Mouse (Mus musculus) stomach, postnatal 0 days (tissue): ENCODE results near the gene Kpna2. TPM values are rescaled to one million over a fixed set of nuclear protein-coding genes. Genes with fewer than 3 reads are reported as not detected.
"Not testable (repeated sequence)": the region's sequence is repeated elsewhere in the genome, so short reads cannot be mapped to it uniquely, and the experiment has no call there.

Experiments
- ATAC-seq: fragments of 200-750 bp; cut with Nextera tagmentation; 2 replicates; pipeline ENCODE4 v1.8.0; 2017; ENCODE audit not compliant: low FRiP score, low TSS enrichment
- DNase-seq: peaks from one replicate; pipeline ENCODE4 v3.0.0-alpha.2; 2016; ENCODE audit warnings: low spot score
- H3K27ac ChIP-seq: fragments of 300-500 bp; sonication (generic); replicated peaks from 2 replicates; pipeline ENCODE4 v1.5.1; 2014; ENCODE audit warnings: mild to moderate bottlenecking, control low read depth
- H3K27me3 ChIP-seq: fragments of 300-500 bp; sonication (generic); 2 replicates; pipeline ENCODE4 v1.6.1; 2014; ENCODE audit warnings: low read length; ENCODE audit not compliant: control insufficient read depth, insufficient read depth
- H3K36me3 ChIP-seq: fragments of 300-500 bp; sonication (generic); 2 replicates; pipeline ENCODE4 v1.6.1; 2014; ENCODE audit warnings: low read length, mixed read lengths; ENCODE audit not compliant: control insufficient read depth, insufficient read depth
- H3K4me1 ChIP-seq: fragments of 300-500 bp; sonication (generic); replicated peaks from 2 replicates; pipeline ENCODE4 v1.6.1; 2014; ENCODE audit warnings: antibody characterized with exemption; ENCODE audit not compliant: control insufficient read depth, insufficient read depth
- H3K4me2 ChIP-seq: fragments of 300-500 bp; sonication (generic); replicated peaks from 2 replicates; pipeline ENCODE4 v1.6.1; 2014; ENCODE audit warnings: low read depth, mild to moderate bottlenecking, control low read depth, moderate library complexity
- H3K4me3 ChIP-seq: fragments of 300-500 bp; sonication (generic); 2 replicates; pipeline ENCODE4 v1.5.1; 2014; ENCODE audit warnings: low read depth, low read length, control low read depth
- H3K9ac ChIP-seq: fragments of 300-500 bp; sonication (generic); 2 replicates; pipeline ENCODE4 v1.6.1; 2014; ENCODE audit warnings: mild to moderate bottlenecking, low read length, control low read depth, mixed read lengths
- H3K9me3 ChIP-seq: fragments of 300-500 bp; sonication (generic); 2 replicates; pipeline ENCODE4 v1.6.1; 2016; ENCODE audit warnings: low read length; ENCODE audit not compliant: control insufficient read depth
- CTCF ChIP-seq: IDR thresholded peaks from 2 replicates; pipeline ENCODE4 v1.5.1; 2016; ENCODE audit warnings: antibody characterized with exemption, low read depth, mild to moderate bottlenecking, moderate library complexity
- EP300 ChIP-seq: optimal IDR thresholded peaks from 2 replicates; pipeline ENCODE3; 2016; ENCODE audit warnings: antibody characterized with exemption
- WGBS: fragments of 180-500 bp; shearing (Covaris S2); extraction: QIAGEN DNeasy Blood & Tissue Kit; methylation state at CpG from one replicate; pipeline ENCODE4 v1.1.7; 2014; 5-methylcytosine and 5-hydroxymethylcytosine counted together
- polyA plus RNA-seq: library from polyadenylated mRNA; unstranded; fragments of >200 nt; fragmentation: Nextera tagmentation; extraction: Ambion mirVana; gene quantifications from 2 replicates; pipeline ENCODE4 v1.2.1, GENCODE M21; 2015

Kpna2 gene
- polyA plus RNA-seq, 1 experiment from 2014 or later = 158 TPM

DNA sequence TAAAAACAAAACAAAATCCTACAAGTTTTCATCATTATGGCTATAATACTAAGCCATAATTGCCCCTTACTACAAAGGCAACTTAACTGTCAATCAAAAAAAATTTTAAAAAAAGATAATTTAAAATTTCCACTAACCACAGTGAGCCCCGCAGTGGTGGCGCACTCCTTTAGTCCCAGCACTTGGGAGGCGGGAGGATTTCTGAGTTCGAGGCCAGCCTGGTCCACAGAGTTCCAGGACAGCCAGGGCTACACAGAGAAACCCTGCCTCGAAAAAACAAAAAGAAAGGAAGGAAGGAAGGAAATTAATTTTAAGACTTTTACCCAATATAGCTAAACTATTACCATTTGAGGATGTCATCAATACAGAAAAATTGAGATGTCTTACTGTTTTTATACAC, 1.4 kb downstream of the Kpna2 start:
- Histone ChIP-seq H3K36me3 (0 out of 2 replicates have a peak, but pooled peaks cover 2% of the 10 kb centered on the region), H3K27ac (peak overlapping the region; percentile 91; the same call in 1 of the 2 replicates), H3K27me3 (no peaks in the 10 kb centered on the region), H3K4me3 (peak overlapping the region; percentile 85), H3K9me3 (no peaks in the 10 kb centered on the region), H3K9ac (peak overlapping the region; percentile 85), H3K4me1 (no peaks in the 10 kb centered on the region), H3K4me2 (peak overlapping the region; percentile 76)
- TF ChIP-seq EP300 (no peak), CTCF (no peak)
- WGBS = 22% methylated on average over 5 of the region's 5 CpGs
- ATAC-seq (no peak), DNase-seq (no peak)

DNA sequence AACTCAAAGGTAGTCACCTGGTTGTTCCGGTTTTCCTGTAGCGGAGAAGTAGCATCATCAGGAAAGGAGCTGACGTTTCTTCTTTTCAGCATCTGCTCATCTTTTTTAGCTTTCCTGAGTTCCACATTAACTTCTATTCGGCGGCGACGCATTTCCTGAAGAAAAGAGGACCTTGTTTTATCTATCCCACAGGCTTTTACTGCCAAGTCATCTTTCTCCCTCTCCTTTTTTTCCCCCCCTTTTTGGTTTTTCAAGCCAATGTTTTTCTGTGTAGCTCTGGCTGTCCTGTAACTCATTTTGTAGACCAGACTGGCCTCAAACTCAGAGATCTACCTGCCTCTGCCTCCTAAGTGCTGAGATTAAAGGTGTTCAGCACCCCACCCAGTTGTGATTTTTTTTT, 2.8 kb downstream of the Kpna2 start:
- not testable (repeated sequence) for H3K36me3 ChIP-seq, H3K4me2 ChIP-seq, H3K9ac ChIP-seq, ATAC-seq, H3K27ac ChIP-seq, H3K27me3 ChIP-seq, DNase-seq, H3K4me3 ChIP-seq, H3K4me1 ChIP-seq, H3K9me3 ChIP-seq
- 89% methylated on average over 7 of the region's 7 CpGs for WGBS

DNA sequence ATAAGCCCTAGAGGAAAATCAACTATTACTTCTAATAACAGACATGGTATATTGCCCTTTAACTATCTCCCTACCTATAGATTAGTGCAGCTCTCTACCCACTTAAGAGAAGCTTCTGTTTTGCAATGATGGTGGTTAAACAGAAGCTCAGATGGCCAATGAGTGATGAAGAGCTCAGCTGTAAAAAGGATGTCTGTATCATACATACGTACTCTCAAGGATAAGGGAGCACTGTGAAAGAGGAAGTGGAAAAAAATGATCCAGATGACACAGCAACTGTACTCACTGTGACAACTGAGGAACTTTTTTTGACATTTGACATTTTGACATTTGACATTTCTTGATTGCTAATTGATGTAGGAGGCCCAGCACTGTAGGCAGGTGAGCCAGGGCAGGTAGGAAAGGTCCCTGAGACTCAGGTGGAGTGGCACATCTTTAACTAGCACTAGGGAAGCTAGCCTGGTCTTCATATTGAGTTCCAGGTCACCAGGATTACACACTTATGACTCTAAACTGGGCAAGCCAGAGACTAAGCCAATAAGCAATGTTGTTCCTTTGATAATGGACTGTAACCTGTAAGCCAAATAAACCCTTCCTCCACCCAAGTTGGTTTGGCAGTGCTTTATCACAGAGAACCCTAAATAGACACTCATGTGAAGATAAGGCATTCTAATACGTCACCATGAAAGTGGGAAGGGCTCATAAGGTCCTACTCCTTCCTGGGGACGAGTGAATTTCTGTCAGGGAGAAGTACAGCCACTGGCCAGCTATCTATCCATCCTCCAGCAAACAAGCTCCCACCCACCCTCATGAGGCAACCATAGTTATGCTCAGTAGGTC, 4.9 kb downstream of the Kpna2 start:
- WGBS = 58% methylated on average over 3 of the region's 3 CpGs
- peaks cover 9% of the 10 kb centered on the region; the same call in 1 of the 2 replicates for H3K36me3 ChIP-seq
- no peaks in the 10 kb centered on the region for H3K9me3 ChIP-seq

DNA sequence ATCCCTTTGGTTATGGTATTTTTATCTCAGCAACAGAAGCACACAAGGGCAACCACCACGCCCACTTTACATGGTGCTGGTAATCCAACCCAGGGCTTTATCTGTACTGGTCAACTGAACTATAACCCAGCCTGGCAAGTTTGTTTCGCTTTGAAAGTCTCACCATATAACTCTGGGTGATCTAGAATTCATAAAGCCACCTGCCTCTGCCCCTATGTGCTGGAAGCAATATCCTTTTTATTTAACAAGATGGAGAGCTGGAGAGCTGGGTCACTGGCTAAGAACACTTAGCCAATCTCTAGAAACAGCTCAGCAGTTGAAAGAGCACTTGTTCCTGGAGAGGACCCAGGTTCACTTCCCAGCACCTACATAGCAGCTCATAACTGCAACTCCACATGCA, 12.0 kb downstream of the Kpna2 start:
- no peak for ATAC-seq
- WGBS = 83% methylated on average over 2 of the region's 2 CpGs
- H3K9me3 ChIP-seq = no peaks in the 10 kb centered on the region
- H3K27me3 ChIP-seq = no peaks in the 10 kb centered on the region
- H3K9ac ChIP-seq = no peak overlapping the region
- no peak for DNase-seq
- H3K4me3 ChIP-seq = no peak overlapping the region
- TF ChIP-seq CTCF = no peak
- no peak for TF ChIP-seq EP300
- no peak overlapping the region for H3K27ac ChIP-seq
- H3K4me2 ChIP-seq = no peak overlapping the region
- H3K36me3 ChIP-seq = peaks cover 11% of the 10 kb centered on the region; the same call in 1 of the 2 replicates
- no peaks in the 10 kb centered on the region for H3K4me1 ChIP-seq

More for the DNA sequence above, 4.9 kb downstream of the Kpna2 start:
- peak; percentile 36 for ATAC-seq
- Histone ChIP-seq H3K27me3 (no peaks in the 10 kb centered on the region), H3K4me3 (no peak overlapping the region), H3K4me2 (no peak overlapping the region), H3K27ac (no peak overlapping the region; the same call in 1 of the 2 replicates), H3K4me1 (no peaks in the 10 kb centered on the region), H3K9ac (no peak overlapping the region)
- DNase-seq = no peak
- TF ChIP-seq EP300 (no peak), CTCF (no peak)

DNA sequence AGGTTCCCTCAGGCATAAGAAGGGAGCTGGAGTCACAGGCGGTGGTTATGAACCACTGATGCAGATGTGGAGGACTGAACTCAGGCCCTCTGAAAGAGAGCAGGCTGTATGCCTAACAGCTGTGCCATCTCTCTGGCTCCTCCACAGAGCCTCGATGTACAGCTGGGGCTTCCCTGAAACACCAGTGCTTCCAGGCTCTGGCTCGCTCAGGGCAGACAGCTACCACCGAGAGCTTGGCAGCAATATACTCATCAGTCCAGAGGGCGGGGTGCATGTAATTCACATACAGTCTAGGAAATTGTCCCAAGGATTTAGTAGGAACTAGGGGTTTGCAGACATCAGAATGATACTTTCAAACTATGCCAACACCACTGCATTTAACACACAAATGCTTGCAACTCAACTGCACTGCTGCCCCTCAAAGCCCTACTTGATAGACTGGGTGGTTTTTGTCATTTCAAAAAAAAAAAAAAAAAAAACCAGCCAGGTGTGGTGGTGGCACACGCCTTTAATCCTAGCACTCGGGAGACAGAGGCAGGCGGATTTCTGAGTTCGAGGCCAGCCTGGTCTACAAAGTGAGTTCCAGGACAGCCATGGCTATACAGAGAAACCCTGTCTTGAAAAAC, 13.2 kb downstream of the Kpna2 start:
- not testable (repeated sequence) for ATAC-seq, H3K27me3 ChIP-seq
- 69% methylated on average over 8 of the region's 9 CpGs for WGBS

DNA sequence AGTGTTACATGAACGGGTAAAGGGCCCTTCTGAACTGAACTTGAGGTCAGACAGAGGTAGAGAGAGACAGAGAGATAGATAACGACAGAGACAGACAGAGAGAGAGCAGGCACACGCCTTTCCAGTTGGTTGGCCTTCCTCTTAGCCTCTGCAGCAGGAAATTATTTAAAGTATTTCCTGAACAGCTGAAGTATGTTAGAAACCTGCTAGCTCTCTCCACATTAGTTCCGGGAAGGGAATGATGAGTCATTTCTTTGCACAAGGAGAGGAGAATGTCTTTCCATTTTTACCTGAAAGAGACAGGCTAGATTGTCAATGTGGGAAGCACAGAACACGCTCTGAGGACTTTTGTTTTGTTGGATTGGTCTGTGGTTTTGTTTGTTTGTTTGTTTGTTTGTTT, 17.0 kb downstream of the Kpna2 start:
- peak overlapping the region; percentile 53; the same call in 1 of the 2 replicates for H3K27ac ChIP-seq
- peak; percentile 81 for ATAC-seq
- DNase-seq = no peak
- H3K36me3 ChIP-seq = no peaks in the 10 kb centered on the region
- H3K27me3 ChIP-seq = no peaks in the 10 kb centered on the region
- no peaks in the 10 kb centered on the region for H3K4me1 ChIP-seq
- no peak overlapping the region for H3K4me3 ChIP-seq
- WGBS = 20% methylated on average over 5 of the region's 5 CpGs
- H3K9ac ChIP-seq = no peak overlapping the region
- no peaks in the 10 kb centered on the region for H3K9me3 ChIP-seq
- TF ChIP-seq CTCF (no peak), EP300 (no peak)
- no peak overlapping the region for H3K4me2 ChIP-seq

More for the DNA sequence above, 13.2 kb downstream of the Kpna2 start:
- H3K36me3 ChIP-seq, H3K27ac ChIP-seq, DNase-seq, H3K4me2 ChIP-seq, H3K9ac ChIP-seq, H3K9me3 ChIP-seq, H3K4me1 ChIP-seq, H3K4me3 ChIP-seq: not testable (repeated sequence)
